Mouse (Mus musculus): ENCODE results near the gene Aars2. TPM values are rescaled to one million over a fixed set of nuclear protein-coding genes. Genes with fewer than 3 reads are reported as not detected.

Gene Aars2
- polyA plus RNA-seq, 1 experiment from 2014 or later, result 5.9 TPM

DNA sequence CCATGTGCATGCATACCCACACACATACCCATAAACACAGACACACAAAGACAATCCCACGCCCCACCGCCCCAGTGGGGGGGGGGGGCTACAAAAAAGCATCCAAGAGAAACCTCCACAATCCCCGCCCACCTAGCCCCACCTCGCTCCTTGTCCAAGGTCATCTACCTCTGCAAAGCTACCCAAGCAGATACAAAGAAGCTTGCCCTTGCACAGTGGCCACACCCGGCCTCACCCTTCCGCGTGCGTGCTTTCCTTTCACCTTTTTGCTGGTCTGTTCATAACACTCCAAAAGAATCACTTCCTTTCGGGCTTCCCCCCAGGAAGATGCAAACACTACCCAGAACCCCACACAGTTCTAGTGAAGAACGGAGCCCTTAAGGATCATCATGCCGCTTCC lies 11.2 kb upstream of the Aars2 start:
- no peak overlapping the region for H3K4me2 ChIP-seq (replicated peaks; ENCODE audit: low read depth, low read length)
- no peaks in the 10 kb centered on the region for H3K36me3 ChIP-seq (ENCODE audit: insufficient read depth, low read length)
- H3K27me3 ChIP-seq (replicated peaks; ENCODE audit: insufficient read depth, low read length), result no peaks in the 10 kb centered on the region
- no peak overlapping the region for H3K27ac ChIP-seq (ENCODE audit: low read length)
- TF ChIP-seq CTCF (IDR thresholded peaks at IDR 0.05), result no peak
- no peak for TF ChIP-seq EP300 (IDR thresholded peaks at IDR 0.05)
- no peaks in the 10 kb centered on the region for H3K4me1 ChIP-seq (ENCODE audit: insufficient read depth, low read depth, low read length)
- WGBS, result 65% methylated on average over 11 of the region's 11 CpGs
- no peak for ATAC-seq
- no peak for DNase-seq (ENCODE audit: low spot score)
- H3K4me3 ChIP-seq (ENCODE audit: low read depth, low read length), result no peak overlapping the region
- no peak overlapping the region for H3K9ac ChIP-seq (replicated peaks; ENCODE audit: low read depth)
- no peaks in the 10 kb centered on the region for H3K9me3 ChIP-seq (ENCODE audit: low read length)

DNA sequence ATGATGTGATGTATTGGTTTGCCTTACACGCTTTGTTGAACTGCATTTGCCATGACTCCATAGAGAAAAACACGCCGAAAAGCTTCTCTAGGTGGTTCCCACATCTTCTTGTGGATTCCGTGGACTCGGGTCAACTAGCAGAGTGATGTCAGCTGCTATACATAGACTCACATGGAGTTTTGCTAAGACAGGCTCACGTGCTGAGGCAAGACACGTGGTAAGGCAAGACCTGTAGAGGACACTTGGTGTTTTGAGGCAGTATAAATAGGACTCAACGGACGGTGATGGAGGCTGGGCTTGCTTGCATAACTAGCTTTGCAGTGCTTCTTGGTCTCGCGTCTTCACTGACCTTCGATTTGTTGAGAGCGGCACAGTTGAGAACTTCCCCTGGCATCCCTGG lies 8.2 kb upstream of the Aars2 start:
- H3K4me2 ChIP-seq (replicated peaks; ENCODE audit: low read depth, low read length), result no peak overlapping the region
- H3K4me3 ChIP-seq (ENCODE audit: low read depth, low read length), result no peak overlapping the region
- H3K27me3 ChIP-seq (replicated peaks; ENCODE audit: insufficient read depth, low read length), result no peaks in the 10 kb centered on the region
- H3K9me3 ChIP-seq (ENCODE audit: low read length), result no peaks in the 10 kb centered on the region
- no peak overlapping the region for H3K27ac ChIP-seq (ENCODE audit: low read length)
- no peak for DNase-seq (ENCODE audit: low spot score)
- no peak overlapping the region for H3K9ac ChIP-seq (replicated peaks; ENCODE audit: low read depth)
- no peaks in the 10 kb centered on the region for H3K4me1 ChIP-seq (ENCODE audit: insufficient read depth, low read depth, low read length)
- ATAC-seq, result no peak
- TF ChIP-seq EP300 (IDR thresholded peaks at IDR 0.05), result no peak
- no peak for TF ChIP-seq CTCF (IDR thresholded peaks at IDR 0.05)
- WGBS, result 74% methylated on average over 13 of the region's 13 CpGs
- no peaks in the 10 kb centered on the region for H3K36me3 ChIP-seq (ENCODE audit: insufficient read depth, low read length)

DNA sequence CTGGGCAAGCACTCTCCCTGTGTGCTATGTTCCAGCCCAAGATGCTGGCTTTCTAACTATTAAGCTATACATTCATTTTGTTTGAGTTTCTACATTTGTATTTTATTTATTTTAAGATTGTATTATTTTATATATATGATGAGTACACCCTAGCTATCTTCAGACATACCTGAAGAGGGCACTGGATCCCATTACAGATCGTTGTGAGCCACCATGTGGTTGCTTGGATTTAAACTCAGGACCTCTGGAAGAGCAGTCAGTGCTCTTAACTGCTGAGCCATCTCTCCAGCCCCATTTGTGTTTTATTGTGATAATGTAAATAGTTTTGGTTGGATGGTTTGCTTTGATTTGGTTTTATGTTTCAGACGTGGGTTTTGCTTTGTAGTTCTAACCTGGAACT lies 7.1 kb upstream of the Aars2 start:
- WGBS, result 27% methylated on average over 2 of the region's 2 CpGs
- Histone ChIP-seq H3K36me3 (ENCODE audit: insufficient read depth, low read length) (no peaks in the 10 kb centered on the region), H3K9me3 (ENCODE audit: low read length) (no peaks in the 10 kb centered on the region), H3K4me1 (ENCODE audit: insufficient read depth, low read depth, low read length) (no peaks in the 10 kb centered on the region), H3K4me2 (replicated peaks; ENCODE audit: low read depth, low read length) (no peak overlapping the region), H3K4me3 (ENCODE audit: low read depth, low read length) (no peak overlapping the region), H3K27ac (ENCODE audit: low read length) (no peak overlapping the region), H3K9ac (replicated peaks; ENCODE audit: low read depth) (no peak overlapping the region), H3K27me3 (replicated peaks; ENCODE audit: insufficient read depth, low read length) (no peaks in the 10 kb centered on the region)
- TF ChIP-seq CTCF (IDR thresholded peaks at IDR 0.05), result no peak
- no peak for TF ChIP-seq EP300 (IDR thresholded peaks at IDR 0.05)
- DNase-seq (ENCODE audit: low spot score) (no peak), ATAC-seq (no peak)

DNA sequence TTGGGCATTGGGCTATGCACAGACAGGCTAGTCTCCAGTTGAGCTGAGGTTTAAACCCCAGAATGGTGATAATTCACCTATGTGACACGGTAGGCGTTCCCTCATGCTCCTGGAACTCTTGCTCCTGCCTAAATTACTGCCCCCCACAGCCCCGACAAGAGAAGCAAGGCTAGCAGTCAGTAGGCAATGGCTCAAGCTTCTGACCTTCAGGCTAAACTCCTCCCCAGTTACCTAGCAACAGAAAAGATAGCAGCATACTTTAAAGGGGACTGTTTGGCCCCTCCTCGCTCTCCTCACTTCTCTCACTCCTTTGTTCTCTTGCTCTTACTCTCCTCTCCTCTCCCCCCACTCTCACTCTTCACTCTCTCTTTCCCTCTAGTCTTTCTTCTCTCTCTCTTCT lies 5.7 kb upstream of the Aars2 start:
- ATAC-seq (no peak), DNase-seq (ENCODE audit: low spot score) (no peak)
- Histone ChIP-seq H3K4me1 (ENCODE audit: insufficient read depth, low read depth, low read length) (no peaks in the 10 kb centered on the region), H3K9me3 (ENCODE audit: low read length) (no peaks in the 10 kb centered on the region), H3K27me3 (replicated peaks; ENCODE audit: insufficient read depth, low read length) (no peaks in the 10 kb centered on the region), H3K4me3 (ENCODE audit: low read depth, low read length) (no peak overlapping the region), H3K36me3 (ENCODE audit: insufficient read depth, low read length) (no peaks in the 10 kb centered on the region), H3K9ac (replicated peaks; ENCODE audit: low read depth) (no peak overlapping the region), H3K4me2 (replicated peaks; ENCODE audit: low read depth, low read length) (no peak overlapping the region), H3K27ac (ENCODE audit: low read length) (no peak overlapping the region)
- no peak for TF ChIP-seq EP300 (IDR thresholded peaks at IDR 0.05)
- TF ChIP-seq CTCF (IDR thresholded peaks at IDR 0.05), result no peak
- 27% methylated on average over 4 of the region's 4 CpGs for WGBS

DNA sequence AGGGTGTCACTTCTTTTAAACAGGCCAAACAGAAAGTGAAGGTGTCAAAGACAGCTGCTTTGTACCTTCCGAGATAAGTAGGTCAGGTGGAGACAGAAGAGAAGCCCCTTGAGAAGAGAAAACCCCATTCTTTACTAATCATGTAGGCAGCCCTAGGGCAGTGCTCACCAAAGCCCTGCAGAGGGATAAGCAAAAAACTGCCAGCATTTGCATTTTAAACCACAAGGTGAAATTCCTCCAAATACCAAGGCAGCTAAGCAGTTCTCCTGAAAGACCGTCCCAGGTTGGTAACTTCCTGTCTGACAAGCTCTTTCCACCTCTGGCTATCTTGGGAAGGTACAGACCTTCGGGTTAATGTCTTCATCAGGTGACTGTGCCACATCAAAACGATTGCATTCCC lies 4.3 kb upstream of the Aars2 start:
- ATAC-seq (no peak), DNase-seq (ENCODE audit: low spot score) (no peak)
- H3K36me3 ChIP-seq (ENCODE audit: insufficient read depth, low read length), result no peaks in the 10 kb centered on the region
- 38% methylated on average over 4 of the region's 4 CpGs for WGBS
- no peak overlapping the region for H3K9ac ChIP-seq (replicated peaks; ENCODE audit: low read depth)
- no peak overlapping the region for H3K4me2 ChIP-seq (replicated peaks; ENCODE audit: low read depth, low read length)
- H3K4me1 ChIP-seq (ENCODE audit: insufficient read depth, low read depth, low read length), result no peaks in the 10 kb centered on the region; the same call in 1 of the 2 replicates
- no peaks in the 10 kb centered on the region for H3K9me3 ChIP-seq (ENCODE audit: low read length)
- H3K27ac ChIP-seq (ENCODE audit: low read length), result no peak overlapping the region
- no peaks in the 10 kb centered on the region for H3K27me3 ChIP-seq (replicated peaks; ENCODE audit: insufficient read depth, low read length)
- no peak overlapping the region for H3K4me3 ChIP-seq (ENCODE audit: low read depth, low read length)
- TF ChIP-seq EP300 (IDR thresholded peaks at IDR 0.05) (no peak), CTCF (IDR thresholded peaks at IDR 0.05) (no peak)

DNA sequence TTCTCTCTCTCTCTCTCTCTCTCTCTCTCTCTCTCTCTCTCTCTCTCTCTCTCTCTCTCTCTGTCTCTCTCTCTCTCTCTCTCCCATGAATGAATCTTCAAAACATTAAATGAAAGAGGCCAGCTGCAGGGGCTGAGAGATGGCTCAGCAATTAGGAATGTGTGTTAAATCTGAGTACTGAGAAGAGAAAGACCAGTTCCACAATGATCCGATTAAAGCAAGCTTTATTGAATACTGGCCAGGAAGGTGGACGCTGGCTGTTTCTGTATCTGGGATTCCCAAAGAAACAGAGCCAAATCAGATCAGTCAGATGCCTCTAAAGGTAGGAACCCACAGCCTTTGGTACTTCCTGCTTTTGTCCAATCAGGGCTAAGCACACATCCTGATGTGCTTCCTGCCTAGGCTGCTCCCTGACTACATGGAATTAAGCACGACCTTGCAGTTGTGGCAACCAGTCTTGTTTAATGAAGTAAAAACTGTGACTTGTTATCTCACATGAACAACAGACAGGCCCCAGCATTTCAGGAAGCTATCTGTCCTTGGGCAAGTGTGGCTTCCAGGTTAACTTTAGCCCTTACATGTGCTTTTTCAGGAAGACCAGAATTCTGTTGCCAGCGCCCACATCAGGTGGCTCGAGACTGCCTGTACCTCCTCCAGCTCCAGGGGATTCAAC lies 3.2 kb upstream of the Aars2 start:
- WGBS, result 37% methylated on average over 5 of the region's 5 CpGs
- no peak overlapping the region for H3K27ac ChIP-seq (ENCODE audit: low read length)

More for the DNA sequence above, 3.2 kb upstream of the Aars2 start:
- DNase-seq (ENCODE audit: low spot score), result peak; percentile 10
- Histone ChIP-seq H3K4me1 (ENCODE audit: insufficient read depth, low read depth, low read length) (no peaks in the 10 kb centered on the region; the same call in 1 of the 2 replicates), H3K9me3 (ENCODE audit: low read length) (no peaks in the 10 kb centered on the region), H3K36me3 (ENCODE audit: insufficient read depth, low read length) (no peaks in the 10 kb centered on the region), H3K4me3 (ENCODE audit: low read depth, low read length) (no peak overlapping the region), H3K9ac (replicated peaks; ENCODE audit: low read depth) (no peak overlapping the region), H3K4me2 (replicated peaks; ENCODE audit: low read depth, low read length) (no peak overlapping the region), H3K27me3 (replicated peaks; ENCODE audit: insufficient read depth, low read length) (no peaks in the 10 kb centered on the region)
- TF ChIP-seq CTCF (IDR thresholded peaks at IDR 0.05) (no peak), EP300 (IDR thresholded peaks at IDR 0.05) (no peak)
- no peak for ATAC-seq
